Mouse (Mus musculus): ENCODE results near the gene Tom1l1.
"Not testable (repeated sequence)": the region's sequence is repeated elsewhere in the genome, so short reads cannot be mapped to it uniquely, and the experiment has no call there.

Gene Tom1l1

GRCm38 (mm10) chr11:90687460-90688416 is at the start of gene Tom1l1:
Tom1l1 (minus strand) TSS chr11:90688366.
- DNase-seq (ENCODE audit: low spot score), result peak; percentile 38

DNA sequence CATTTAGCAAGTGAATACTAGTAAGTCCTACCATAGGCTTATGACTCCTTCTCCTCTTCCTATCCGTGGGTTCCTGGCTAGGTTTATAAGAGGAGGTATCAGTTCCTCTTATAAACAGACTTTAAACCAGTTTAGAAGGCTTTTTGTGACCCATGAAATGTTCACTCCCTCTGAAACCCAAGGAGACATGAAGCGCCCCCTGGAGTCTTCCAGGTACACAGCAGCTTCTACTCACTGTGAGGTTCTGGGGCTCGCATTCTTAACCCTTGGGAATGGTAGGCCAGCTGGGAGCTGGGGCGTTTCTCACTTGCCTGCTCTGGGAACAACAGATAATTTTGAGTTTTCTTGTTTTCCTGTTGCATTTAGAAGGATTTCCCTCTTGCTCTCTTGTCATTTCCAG is 45.4 kb upstream of the Tom1l1 start:
- DNase-seq (ENCODE audit: low spot score), result no peak

- no peak for DNase-seq (ENCODE audit: low spot score)
These were observed 39.4 kb upstream of the Tom1l1 start for GRCm38 (mm10) chr11:90727354-90728125.

DNA sequence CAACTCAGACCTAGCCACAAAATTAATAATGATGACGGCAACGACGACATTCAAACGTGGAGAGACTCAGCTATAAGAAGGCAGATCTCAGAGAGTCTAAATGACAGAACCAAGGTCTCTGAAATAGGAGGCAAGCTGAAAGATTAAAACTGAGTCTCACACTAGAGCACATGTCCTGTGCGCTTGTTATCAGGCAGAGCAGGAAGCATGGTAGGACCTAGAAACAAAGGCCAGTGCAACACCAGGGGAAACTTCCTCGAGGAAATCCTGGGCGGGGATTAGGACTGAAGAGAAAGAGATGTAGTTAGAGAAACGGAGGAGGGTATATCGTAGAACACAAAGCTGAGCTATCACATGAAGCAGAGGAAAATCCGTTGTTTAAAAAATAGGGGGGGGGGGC is 38.6 kb upstream of the Tom1l1 start:
- no peak for DNase-seq (ENCODE audit: low spot score)

- no peak for DNase-seq (ENCODE audit: low spot score)
These were observed 34.1 kb upstream of the Tom1l1 start for GRCm38 (mm10) chr11:90722304-90722703.

- DNase-seq (ENCODE audit: low spot score), result no peak
These were observed 29.6 kb upstream of the Tom1l1 start for GRCm38 (mm10) chr11:90717719-90718118.

GRCm38 (mm10) chr11:90711596-90711995 is 23.4 kb upstream of the Tom1l1 start:
- no peak for DNase-seq (ENCODE audit: low spot score)

DNA sequence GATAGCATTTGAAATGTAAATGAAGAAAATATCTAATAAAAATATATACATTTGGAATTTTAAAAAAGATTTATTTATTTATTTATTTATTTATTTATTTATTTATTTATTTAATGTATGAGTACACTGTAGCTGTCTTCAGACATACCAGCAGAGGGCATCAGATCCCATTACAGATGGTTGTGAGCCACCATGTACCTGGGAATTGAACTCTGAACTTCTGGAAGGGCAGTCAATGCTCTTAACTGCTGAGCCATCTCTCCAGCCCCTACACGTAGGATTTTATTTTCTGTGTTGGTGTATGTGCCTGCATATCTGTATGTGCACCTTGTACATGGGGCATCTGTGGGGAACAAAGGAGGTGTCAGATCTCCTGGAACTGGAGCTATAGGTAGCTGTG is 19.0 kb upstream of the Tom1l1 start:
- not testable (repeated sequence) for DNase-seq (ENCODE audit: low spot score)

DNA sequence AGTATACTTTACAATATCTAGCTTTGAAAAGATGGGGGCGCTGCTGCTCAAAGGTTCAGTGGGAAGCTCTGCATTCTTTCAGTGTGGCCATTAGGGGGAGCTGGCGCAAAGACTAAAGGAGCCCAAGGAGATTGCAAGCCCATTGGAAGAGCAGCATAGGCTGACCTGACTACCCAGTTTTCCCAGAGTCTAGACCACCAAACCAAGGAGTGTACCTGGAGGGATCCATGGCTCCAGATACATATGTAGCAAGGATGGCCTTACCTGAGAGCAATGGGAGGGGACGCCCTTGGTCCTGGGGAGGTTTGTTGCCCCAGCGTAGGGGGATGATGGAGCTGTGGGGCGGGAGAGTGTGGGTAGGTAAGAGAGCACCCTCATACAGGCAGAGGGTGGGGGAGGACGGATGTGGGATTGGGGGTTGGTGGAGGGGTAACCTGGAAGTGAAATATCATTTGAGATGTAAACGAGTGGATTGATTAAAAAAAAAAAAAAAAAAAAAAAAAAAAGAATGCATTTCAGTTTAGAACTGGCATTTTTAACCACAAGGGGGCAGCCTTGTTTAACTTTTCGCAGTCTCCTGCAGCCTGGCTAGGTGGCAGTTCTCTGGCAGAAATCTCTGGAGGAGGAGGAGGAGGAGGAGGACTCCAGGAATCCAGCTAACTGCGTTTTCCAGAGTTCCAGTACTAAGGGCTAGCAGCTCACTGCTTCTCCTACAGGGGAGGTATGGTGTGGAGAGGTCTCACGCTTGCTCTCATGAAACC is 9.5 kb upstream of the Tom1l1 start:
- DNase-seq (ENCODE audit: low spot score), result peak; percentile 35

DNA sequence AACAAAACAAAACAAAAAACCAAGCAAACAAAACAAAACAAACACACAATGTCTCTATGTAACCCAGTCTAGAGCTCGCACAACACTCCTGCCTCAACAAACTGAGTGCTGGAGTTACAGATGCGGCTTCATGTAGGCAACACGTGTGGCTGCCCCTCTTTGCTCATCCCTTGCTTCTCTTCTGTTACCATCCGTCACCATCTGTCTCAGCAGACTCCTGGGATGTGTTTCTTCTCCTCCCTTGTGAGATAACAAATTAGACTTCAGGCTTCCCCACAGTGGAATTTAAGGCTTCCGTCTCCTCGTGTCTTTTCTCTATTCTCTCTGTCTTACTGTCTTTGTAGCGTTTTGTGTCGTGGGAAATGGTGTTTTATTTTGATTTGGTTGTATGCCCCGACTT is 7.6 kb upstream of the Tom1l1 start:
- no peak for DNase-seq (ENCODE audit: low spot score)

GRCm38 (mm10) chr11:90694206-90694605 is 6.0 kb upstream of the Tom1l1 start:
- DNase-seq (ENCODE audit: low spot score), result no peak

GRCm38 (mm10) chr11:90690361-90690760 is 2.2 kb upstream of the Tom1l1 start:
- DNase-seq (ENCODE audit: low spot score), result no peak

DNA sequence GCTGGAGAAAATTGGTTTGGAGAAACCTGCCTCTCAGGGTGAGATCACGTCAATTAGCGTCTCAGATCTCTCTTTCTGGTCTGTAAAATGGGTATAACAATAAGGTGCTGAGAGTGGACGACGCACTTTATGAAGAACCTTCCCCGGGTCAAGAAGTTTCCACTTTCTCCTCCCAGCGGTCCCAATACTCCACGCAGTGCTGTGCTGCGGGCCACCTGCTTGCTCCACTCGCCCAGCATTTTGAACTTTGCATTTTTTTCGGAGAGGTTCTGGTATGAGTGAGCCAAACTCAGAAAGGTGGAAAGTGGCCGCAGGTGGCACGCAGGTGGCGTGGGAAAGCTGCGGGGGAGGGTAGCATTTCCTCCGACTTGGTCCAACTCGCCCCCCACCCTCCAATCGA is 1.1 kb downstream of the Tom1l1 start:
- no peak for DNase-seq (ENCODE audit: low spot score)

DNA sequence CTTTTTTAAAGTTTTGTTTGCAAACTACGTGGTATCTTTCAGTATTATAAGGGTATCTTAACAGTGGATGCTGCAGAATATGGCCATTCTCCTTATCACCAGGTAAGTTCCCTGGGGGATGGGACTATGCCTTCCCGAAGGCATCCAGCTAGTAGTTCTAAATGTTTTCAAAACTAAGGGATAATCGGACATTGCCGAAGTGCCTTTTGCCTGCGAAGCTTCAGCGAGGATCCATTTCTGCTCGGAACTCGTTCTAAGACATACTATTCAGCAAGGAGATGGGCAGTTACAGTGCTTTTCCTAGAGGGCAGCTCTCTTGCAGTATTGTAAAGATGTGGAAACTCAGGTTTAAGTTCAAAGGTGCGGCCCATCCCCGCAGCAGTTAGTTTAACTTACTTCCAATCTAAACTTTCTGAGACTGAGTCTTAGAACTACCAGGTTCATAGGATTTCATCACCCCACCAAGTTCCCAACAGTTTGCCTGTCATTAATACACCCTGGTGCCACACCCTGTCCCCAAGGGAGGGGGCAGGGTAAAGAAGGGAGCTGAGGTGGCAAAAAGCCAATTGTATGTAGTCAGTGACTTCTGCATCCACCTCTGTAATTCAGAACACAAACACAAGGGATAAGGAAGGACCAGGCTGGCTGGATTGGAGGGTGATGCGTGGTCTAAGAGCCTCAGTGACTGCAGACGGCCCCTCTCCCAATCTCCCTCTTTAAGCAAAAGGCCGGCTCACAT is 1.7 kb downstream of the Tom1l1 start:
- no peak for DNase-seq (ENCODE audit: low spot score)

- DNase-seq (ENCODE audit: low spot score), result no peak
These were observed 3.0 kb downstream of the Tom1l1 start for GRCm38 (mm10) chr11:90685196-90685595.

DNA sequence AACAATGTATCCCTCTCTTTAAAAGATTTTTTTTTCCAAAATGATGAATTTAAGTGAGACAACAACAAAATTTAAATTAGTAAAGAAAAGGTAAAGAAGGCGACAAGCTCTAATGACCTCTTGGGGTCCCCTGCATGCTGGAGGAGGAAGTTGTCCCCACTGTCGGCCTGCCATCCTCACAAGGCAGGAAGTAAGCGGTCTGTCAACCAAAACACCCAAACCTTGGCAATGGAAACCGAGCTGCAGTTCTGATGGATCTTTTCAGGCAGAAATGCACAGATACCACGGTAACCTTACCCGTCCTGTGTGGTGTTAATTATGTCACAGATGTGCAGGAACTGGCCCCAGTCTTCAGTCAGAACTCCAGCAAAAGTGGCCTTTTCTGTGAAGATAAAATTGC is 3.4 kb downstream of the Tom1l1 start:
- DNase-seq (ENCODE audit: low spot score), result no peak

GRCm38 (mm10) chr11:90681171-90681570 is 7.0 kb downstream of the Tom1l1 start:
- no peak for DNase-seq (ENCODE audit: low spot score)

DNA sequence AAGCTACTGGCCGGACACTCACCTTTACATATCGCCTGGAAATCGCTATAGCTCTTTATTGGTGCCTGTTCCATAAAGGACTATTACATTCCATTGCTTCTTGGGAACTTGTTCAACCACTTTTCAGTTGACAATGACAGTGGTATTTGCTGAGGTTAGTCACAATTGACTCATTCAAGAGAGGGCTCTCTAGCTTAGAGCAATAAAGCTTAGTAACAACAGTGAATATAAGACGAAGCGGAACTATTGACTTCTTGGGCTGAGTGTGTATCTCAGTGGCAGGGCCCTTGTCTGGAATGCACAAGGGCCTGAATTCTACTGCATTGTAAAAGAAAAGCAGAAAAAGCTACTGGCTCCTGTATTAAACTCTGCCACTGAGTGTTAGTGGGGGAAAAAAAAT is 9.6 kb downstream of the Tom1l1 start:
- DNase-seq (ENCODE audit: low spot score), result no peak

GRCm38 (mm10) chr11:90677771-90678288 is 10.3 kb downstream of the Tom1l1 start:
- no peak for DNase-seq (ENCODE audit: low spot score)

GRCm38 (mm10) chr11:90677027-90677426 is 11.1 kb downstream of the Tom1l1 start:
- no peak for DNase-seq (ENCODE audit: low spot score)

- DNase-seq (ENCODE audit: low spot score), result no peak
These were observed 12.6 kb downstream of the Tom1l1 start for GRCm38 (mm10) chr11:90675479-90676110.
